Mouse (Mus musculus): ENCODE results near the gene Topbp1. TPM values are rescaled to one million over a fixed set of nuclear protein-coding genes. Genes with fewer than 3 reads are reported as not detected.

The Topbp1 gene
- polyA plus RNA-seq, 1 experiment from 2014 or later, result 94.8 TPM

DNA sequence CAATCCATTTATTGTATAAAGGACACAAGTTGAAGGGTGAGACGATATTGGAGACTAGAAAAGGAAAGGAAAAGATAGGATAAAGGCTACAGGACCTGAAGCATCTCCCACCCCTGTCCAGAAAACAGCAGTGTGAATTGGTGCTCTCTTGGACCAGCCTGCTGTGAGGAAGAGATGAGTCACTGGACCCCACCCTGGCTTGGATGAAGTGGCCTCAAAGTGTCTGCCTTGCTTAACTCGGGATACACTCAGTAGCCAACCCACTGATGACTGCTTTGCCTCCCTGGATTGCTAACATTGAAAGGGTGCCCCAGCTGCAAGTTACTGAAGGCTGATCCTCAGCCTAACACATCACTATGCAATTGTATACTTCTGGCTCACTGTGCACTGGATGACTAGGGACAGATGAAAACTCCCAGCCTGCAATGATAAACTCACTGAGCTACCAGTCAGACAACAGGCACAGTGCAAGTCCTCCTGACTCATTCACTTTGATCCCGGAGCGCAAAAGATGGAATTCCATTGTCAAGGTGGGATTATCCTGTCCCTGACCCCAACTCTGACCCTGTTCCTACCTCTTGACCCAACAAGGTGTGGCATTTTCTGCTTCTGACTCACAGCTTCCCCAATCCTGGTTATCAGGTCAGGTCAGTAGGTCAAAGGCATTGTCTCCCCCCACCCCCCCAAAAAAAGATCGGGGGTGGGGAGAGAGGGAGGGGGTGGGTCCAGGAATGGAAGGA lies 67.4 kb downstream of the Topbp1 start:
- Histone ChIP-seq H3K4me3 (replicated peaks) (no peak overlapping the region), H3K9ac (replicated peaks) (no peak overlapping the region), H3K4me1 (replicated peaks) (no peaks in the 10 kb centered on the region), H3K36me3 (peaks cover 4% of the 10 kb centered on the region; the same call in 1 of the 2 replicates), H3K4me2 (no peak overlapping the region), H3K27ac (no peak overlapping the region), H3K27me3 (no peaks in the 10 kb centered on the region), H3K9me3 (no peaks in the 10 kb centered on the region)
- no peak for ATAC-seq (ENCODE audit: insufficient number of reproducible peaks, insufficient read depth, low FRiP score, low TSS enrichment, low read depth)
- WGBS, result 71% methylated on average over 5 of the region's 5 CpGs

DNA sequence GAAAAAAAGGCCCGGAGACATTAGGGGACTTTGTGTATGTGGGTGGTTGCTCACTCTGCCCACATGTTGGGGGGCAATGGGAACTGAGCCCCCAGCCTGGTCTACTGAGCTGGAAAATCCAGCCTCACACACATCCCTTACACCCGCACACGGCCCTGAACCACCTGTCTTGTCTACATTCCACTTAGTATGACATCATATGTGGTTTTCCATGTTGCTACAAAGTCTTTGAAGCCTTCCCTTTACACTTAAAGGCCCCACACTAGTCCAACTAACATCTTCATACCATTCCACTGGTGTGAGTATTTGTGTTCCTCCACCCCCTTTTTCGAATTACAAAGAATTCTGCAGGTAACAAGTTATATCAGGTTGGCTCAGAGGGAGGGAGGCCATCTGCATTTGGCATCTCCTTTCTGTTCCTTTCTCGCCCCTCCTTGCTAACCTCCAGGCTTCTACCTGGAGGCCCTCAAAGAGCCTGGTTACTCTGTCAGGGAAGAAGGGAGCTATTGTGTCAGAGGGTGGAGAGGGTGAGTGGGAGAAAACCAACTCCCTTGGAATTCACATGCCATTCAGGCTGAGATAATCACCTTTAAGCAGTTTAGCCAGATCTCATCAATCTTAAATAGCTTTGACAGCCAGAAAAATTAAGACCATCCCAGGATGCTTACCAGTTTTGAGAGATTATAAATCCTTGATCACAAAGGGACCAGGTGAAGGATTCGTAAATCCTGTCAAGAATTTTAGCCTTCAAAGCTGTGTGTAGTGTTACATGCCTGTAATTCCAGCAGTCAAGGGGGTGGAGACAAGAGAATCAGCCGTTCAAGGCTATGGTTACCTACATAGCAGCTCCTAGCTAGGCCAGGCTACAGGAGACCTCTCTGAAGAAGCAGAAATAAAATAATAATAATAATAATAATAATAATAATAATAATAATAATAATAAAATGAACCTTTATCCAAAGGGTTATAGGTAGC lies 71.6 kb downstream of the Topbp1 start:
- no peak overlapping the region for H3K9ac ChIP-seq (replicated peaks)
- no peak overlapping the region for H3K4me2 ChIP-seq
- no peaks in the 10 kb centered on the region for H3K36me3 ChIP-seq
- no peaks in the 10 kb centered on the region for H3K9me3 ChIP-seq
- no peaks in the 10 kb centered on the region for H3K27me3 ChIP-seq
- H3K4me1 ChIP-seq (replicated peaks), result no peaks in the 10 kb centered on the region
- H3K27ac ChIP-seq, result peak overlapping the region; percentile 50
- no peak overlapping the region for H3K4me3 ChIP-seq (replicated peaks)
- WGBS, result 64% methylated on average over 7 of the region's 7 CpGs
- ATAC-seq (ENCODE audit: insufficient number of reproducible peaks, insufficient read depth, low FRiP score, low TSS enrichment, low read depth), result no peak; the same call in 1 of the 2 replicates

DNA sequence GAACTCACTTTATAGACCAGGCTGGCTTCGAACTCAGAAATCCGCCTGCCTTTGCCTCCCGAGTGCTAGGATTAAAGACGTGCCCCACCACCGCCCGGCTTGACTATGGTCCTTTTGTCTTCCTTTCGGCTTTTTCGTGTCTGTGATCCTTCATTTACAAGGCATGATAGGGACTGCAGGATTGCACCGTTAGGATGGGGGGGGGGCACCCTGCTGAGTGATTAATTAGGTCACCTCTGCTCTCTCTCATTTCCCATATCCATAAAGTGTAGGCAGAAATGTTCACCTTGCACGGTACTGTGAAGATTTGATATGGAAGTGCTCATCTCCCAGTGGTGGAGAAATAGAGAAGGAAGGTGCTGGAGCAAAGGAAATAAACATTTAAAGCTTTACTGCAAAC lies 73.7 kb downstream of the Topbp1 start:
- Histone ChIP-seq H3K27ac (no peak overlapping the region), H3K9ac (replicated peaks) (no peak overlapping the region), H3K4me3 (replicated peaks) (no peak overlapping the region), H3K4me2 (no peak overlapping the region), H3K9me3 (no peaks in the 10 kb centered on the region), H3K36me3 (no peaks in the 10 kb centered on the region), H3K4me1 (replicated peaks) (0 out of 2 replicates have a peak, but pooled peaks cover 2% of the 10 kb centered on the region), H3K27me3 (peaks cover 7% of the 10 kb centered on the region)
- 63% methylated on average over 10 of the region's 10 CpGs for WGBS
- no peak for ATAC-seq (ENCODE audit: insufficient number of reproducible peaks, insufficient read depth, low FRiP score, low TSS enrichment, low read depth)

DNA sequence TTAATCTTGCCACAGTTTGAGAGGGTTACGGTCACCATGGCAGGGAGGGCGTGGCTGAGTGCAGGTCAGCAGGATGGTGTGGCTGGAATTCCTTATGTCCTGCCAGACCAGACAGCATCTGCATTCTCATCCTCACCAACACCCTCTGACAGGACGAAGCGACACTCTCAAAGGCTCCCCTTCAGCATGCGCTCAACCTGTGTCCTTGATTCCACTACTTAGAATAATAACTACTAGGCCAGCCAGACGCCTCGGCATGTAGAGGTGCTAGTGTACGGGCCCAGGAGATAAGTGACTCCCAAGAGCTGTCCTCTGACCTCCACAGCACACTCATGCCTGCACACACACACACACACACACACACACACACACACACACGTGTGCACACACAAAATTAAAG lies 74.2 kb downstream of the Topbp1 start:
- Histone ChIP-seq H3K27me3 (peaks cover 7% of the 10 kb centered on the region), H3K4me1 (replicated peaks) (0 out of 2 replicates have a peak, but pooled peaks cover 2% of the 10 kb centered on the region), H3K27ac (no peak overlapping the region), H3K9ac (replicated peaks) (no peak overlapping the region), H3K4me2 (no peak overlapping the region), H3K36me3 (no peaks in the 10 kb centered on the region), H3K9me3 (no peaks in the 10 kb centered on the region), H3K4me3 (replicated peaks) (no peak overlapping the region)
- 65% methylated on average over 9 of the region's 9 CpGs for WGBS
- ATAC-seq (ENCODE audit: insufficient number of reproducible peaks, insufficient read depth, low FRiP score, low TSS enrichment, low read depth), result no peak

DNA sequence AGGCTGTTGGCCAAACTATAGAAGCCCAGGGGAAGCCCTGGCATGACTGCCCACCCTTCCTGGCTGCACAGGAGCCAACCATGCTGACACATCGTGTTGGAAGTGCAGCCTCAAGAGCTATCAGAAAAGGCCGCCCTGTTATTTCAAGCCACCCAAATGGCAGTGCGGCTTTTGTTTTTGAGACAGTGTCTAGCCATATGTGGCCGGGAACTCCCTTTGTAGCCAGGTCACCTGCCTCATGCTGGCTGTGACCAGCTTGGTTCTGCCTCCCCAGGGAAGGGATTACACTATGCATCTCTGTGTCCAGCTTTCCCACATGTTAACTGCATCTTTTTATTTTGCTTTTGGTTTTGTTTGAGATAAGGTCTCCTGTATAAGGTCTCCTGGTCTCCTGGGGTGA lies 75.6 kb downstream of the Topbp1 start:
- 91% methylated on average over 4 of the region's 4 CpGs for WGBS
- no peak for ATAC-seq (ENCODE audit: insufficient number of reproducible peaks, insufficient read depth, low FRiP score, low TSS enrichment, low read depth)

DNA sequence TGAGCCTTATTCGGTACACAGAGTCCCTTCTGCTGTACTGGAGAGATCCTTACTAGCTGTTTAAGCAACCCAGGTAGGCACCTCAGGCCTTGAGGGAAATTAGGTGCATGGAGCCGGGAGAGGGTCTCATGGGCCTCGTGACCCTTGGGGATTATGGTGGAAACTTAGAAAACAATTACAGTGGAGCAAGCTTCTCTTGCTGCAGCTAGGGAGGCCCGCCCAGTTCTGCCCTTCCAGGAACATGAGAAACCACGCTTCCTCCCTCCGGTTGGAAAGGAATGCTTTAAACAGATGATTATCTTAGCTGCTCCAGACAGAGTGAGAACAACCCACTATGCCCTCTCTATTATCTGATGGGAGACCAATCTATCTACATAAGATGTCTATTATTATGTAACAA lies 78.0 kb downstream of the Topbp1 start:
- 54% methylated on average over 6 of the region's 6 CpGs for WGBS
- H3K27me3 ChIP-seq, result peaks cover 17% of the 10 kb centered on the region

More for the DNA sequence above, 75.6 kb downstream of the Topbp1 start:
- Histone ChIP-seq H3K27ac (no peak overlapping the region), H3K4me1 (replicated peaks) (0 out of 2 replicates have a peak, but pooled peaks cover 2% of the 10 kb centered on the region), H3K4me3 (replicated peaks) (no peak overlapping the region), H3K4me2 (no peak overlapping the region), H3K27me3 (peaks cover 7% of the 10 kb centered on the region), H3K9ac (replicated peaks) (no peak overlapping the region), H3K9me3 (no peaks in the 10 kb centered on the region), H3K36me3 (no peaks in the 10 kb centered on the region)

DNA sequence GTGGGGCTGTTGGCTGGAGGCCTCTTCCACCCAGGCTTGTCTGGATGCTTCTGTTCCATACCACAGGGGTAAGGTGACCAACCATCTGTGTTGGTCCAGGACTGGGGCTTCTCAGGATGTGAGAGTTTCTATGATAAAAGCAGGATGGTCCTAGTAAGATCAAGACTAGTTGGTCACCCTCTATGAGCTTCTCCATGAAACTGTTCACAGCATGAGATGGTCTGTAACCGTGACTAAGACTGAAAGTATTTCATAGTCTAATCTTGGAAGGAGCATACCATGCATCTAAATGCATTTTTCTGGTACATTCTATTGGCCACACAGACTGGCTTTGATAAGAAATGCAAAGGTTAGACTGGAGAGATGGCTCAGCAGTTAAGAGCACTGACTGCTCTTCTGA lies 78.6 kb downstream of the Topbp1 start:
- ATAC-seq (ENCODE audit: insufficient number of reproducible peaks, insufficient read depth, low FRiP score, low TSS enrichment, low read depth), result no peak
- Histone ChIP-seq H3K27me3 (peaks cover 17% of the 10 kb centered on the region), H3K9me3 (no peaks in the 10 kb centered on the region), H3K4me3 (replicated peaks) (no peak overlapping the region), H3K4me1 (replicated peaks) (peaks cover 18% of the 10 kb centered on the region), H3K4me2 (no peak overlapping the region), H3K27ac (no peak overlapping the region), H3K36me3 (no peaks in the 10 kb centered on the region), H3K9ac (replicated peaks) (no peak overlapping the region)
- 87% methylated on average over 1 of the region's 1 CpGs for WGBS

More for the DNA sequence above, 78.0 kb downstream of the Topbp1 start:
- no peak overlapping the region for H3K4me3 ChIP-seq (replicated peaks)
- no peak overlapping the region for H3K4me2 ChIP-seq
- H3K9ac ChIP-seq (replicated peaks), result no peak overlapping the region
- no peaks in the 10 kb centered on the region for H3K36me3 ChIP-seq
- H3K9me3 ChIP-seq, result no peaks in the 10 kb centered on the region
- H3K27ac ChIP-seq, result no peak overlapping the region
- ATAC-seq (ENCODE audit: insufficient number of reproducible peaks, insufficient read depth, low FRiP score, low TSS enrichment, low read depth), result no peak
- peaks cover 17% of the 10 kb centered on the region for H3K4me1 ChIP-seq (replicated peaks)

DNA sequence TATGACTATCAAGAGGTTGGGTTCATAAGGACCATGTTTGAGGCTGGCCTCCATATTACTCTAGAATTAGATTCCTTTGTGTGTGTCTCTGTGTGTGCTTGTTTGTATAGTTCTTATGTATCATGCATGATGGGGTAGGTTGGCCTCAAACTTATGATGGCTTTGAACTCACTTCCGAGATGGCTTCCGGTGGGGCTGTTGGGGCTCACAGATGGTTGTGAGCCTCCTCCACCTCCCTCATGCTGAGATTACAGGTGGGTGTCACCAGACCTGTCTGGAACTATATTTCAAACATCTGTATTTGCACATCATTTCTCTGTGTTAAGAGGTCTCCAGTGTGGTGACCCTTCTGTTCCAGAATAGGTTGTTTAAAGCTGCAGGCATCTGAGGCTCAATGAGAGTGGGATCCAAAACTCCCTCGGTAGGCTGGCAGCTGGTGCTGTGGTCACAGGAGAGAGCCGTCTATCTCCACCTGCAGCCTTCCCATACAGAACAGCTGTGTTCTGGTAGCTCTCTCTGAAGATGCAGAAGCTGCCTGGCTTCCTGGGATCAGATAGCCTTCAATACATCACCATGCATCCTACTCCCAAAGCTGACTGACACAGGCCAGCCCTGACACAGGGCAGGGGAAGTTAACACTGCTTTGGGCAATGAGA lies 79.3 kb downstream of the Topbp1 start:
- Histone ChIP-seq H3K27me3 (peaks cover 17% of the 10 kb centered on the region), H3K9me3 (no peaks in the 10 kb centered on the region), H3K4me2 (no peak overlapping the region), H3K4me1 (replicated peaks) (peaks cover 18% of the 10 kb centered on the region), H3K36me3 (no peaks in the 10 kb centered on the region), H3K4me3 (replicated peaks) (no peak overlapping the region), H3K9ac (replicated peaks) (no peak overlapping the region), H3K27ac (no peak overlapping the region)
- ATAC-seq (ENCODE audit: insufficient number of reproducible peaks, insufficient read depth, low FRiP score, low TSS enrichment, low read depth), result no peak
- WGBS, result 68% methylated on average over 4 of the region's 4 CpGs

DNA sequence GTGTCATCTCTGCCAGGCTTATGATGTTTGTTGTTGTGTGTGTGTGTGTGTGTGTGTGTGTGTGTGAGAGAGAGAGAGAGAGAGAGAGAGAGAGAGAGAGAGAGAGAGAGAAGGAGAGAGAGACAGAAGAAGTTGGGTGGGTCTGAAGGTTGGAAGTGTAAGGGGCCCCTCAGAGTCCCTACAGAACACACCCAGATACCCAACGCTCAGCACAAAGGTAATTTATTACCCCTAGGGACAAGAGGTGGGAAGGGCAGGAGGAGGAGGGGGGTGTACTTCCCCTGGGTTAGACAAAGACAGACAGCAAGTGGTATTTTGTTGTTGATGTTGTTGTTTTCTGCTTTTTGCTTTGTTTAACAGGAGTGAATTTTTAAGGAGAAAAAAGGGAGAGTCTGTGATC lies 80.6 kb downstream of the Topbp1 start:
- no peak overlapping the region for H3K27ac ChIP-seq
- WGBS, result 0% methylated on average over 1 of the region's 1 CpGs
- ATAC-seq (ENCODE audit: insufficient number of reproducible peaks, insufficient read depth, low FRiP score, low TSS enrichment, low read depth), result no peak

DNA sequence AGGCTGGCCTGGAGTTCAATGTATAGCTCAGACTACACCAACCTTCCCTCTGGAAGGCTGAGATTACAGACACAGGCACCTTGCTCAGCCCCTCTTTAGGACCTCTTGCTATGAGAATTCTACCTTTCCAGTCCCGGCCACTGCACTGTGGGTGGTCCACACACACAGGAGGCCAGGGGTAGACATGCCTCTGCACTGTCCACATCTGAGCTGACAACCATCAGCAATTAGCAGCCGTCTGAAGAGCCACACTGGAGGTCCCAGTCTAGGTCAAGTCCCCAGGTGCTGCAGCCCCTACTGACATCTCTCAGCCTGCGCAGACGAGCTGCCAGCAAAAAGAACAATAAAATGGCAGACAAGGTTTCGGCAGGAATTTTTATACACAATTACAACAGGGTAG lies 81.6 kb downstream of the Topbp1 start:
- peak overlapping the region; percentile 73 for H3K27ac ChIP-seq
- peak overlapping the region; percentile 18; the same call in 1 of the 2 replicates for H3K4me2 ChIP-seq
- H3K4me3 ChIP-seq (replicated peaks), result no peak overlapping the region
- peaks cover 18% of the 10 kb centered on the region for H3K4me1 ChIP-seq (replicated peaks)
- peak; percentile 35; the same call in 1 of the 2 replicates for ATAC-seq (ENCODE audit: insufficient number of reproducible peaks, insufficient read depth, low FRiP score, low TSS enrichment, low read depth)
- H3K9me3 ChIP-seq, result no peaks in the 10 kb centered on the region
- peaks cover 35% of the 10 kb centered on the region for H3K27me3 ChIP-seq
- no peak overlapping the region; the same call in 1 of the 2 replicates for H3K9ac ChIP-seq (replicated peaks)
- H3K36me3 ChIP-seq, result no peaks in the 10 kb centered on the region
- 17% methylated on average over 5 of the region's 5 CpGs for WGBS

More for the DNA sequence above, 80.6 kb downstream of the Topbp1 start:
- Histone ChIP-seq H3K4me3 (replicated peaks) (no peak overlapping the region), H3K9me3 (no peaks in the 10 kb centered on the region), H3K4me2 (no peak overlapping the region), H3K27me3 (peaks cover 29% of the 10 kb centered on the region), H3K4me1 (replicated peaks) (peaks cover 18% of the 10 kb centered on the region), H3K9ac (replicated peaks) (no peak overlapping the region), H3K36me3 (no peaks in the 10 kb centered on the region)

Measured in limb, embryonic 12.5 days (tissue).